Mouse (Mus musculus) kidney, postnatal 36 days (tissue): ENCODE measurements around the gene Tex9.
"Not testable (repeated sequence)": the region's sequence is repeated elsewhere in the genome, so short reads cannot be mapped to it uniquely, and the experiment has no call there.

ENCODE experiments used
- DNase-seq, 2 experiments: peaks; one replicate each; pipeline ENCODE4 v3.0.0; 2021 to 2022; ENCODE audit warnings: mixed read lengths in 2 of 2

Tex9 gene

DNA sequence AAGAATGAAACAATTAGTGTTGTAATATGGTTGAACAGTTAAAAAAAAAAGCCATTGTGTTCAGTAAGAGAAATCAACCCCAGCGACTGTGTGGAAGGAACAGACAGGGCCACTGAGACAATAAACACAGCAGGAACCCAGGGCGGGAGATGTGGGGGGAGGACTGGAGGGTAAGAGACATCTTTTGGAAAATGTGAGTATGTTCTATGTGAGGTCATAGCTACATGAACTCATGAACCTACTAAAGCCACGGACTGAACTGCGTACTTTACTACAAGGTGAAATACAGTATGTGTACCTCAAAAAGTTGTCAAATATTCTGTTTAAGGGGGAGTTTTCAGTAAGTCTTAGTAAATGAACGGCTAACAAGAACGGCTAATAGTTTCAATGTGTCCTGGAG lies 14.7 kb downstream of the Tex9 start:
- DNase-seq: no peak

DNA sequence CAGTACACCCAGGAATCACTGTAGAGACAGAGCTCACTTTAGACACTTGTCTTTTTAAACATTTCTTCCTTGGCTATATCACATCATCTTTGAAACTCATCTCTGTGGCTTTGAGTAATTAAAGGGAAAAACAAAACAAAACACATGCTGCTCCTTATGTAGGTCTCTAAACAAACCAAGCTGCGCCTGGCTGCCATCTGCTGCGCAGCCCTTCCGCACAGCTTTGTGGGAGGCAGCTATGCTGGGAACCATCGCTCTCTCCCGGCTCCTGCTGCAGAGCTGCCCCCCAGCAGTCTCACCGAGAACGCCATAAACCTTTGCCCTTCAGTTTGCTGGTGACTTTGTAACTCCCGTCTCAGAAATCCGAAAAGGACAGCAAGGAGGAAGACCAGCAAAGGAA lies 16.5 kb downstream of the Tex9 start:
- DNase-seq: no peak

DNA sequence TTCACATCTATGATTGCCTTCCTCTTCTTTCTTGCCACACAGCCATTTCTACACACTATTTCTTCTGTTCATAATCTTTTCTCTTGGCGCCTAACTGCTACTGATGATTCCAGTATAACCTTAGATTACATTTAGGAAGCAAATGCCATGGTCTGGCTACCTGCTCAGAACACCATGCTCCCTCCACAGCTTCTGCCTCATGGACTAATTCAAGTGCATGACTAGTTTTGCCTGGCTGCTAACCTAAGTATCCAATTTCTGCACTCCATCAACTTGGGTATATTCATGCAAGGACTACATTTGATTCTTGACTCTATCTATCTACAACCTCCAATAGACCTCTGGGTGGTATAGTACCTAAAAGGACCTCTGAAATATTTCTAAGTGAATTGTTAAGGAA lies 22.2 kb downstream of the Tex9 start:
- DNase-seq: no peak

DNA sequence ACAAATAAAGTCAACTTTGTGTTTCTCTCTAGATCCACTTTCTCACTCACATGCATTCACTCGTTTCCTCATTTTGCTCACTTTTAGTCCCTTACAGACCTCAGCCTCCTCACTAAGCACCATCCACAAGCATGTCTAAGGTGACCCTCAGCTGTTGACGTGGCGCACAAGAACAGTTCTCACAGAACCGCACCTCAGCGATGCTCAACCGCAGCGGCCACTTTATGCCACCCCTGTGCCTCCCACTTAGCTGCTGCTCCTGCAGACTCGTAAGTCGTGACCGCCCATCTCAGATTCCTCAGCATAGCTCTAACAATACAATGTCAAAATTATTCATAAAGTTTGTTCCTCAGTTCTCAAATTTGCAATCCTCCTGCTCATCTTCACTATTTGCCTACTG lies 23.4 kb downstream of the Tex9 start:
- no peak for DNase-seq

DNA sequence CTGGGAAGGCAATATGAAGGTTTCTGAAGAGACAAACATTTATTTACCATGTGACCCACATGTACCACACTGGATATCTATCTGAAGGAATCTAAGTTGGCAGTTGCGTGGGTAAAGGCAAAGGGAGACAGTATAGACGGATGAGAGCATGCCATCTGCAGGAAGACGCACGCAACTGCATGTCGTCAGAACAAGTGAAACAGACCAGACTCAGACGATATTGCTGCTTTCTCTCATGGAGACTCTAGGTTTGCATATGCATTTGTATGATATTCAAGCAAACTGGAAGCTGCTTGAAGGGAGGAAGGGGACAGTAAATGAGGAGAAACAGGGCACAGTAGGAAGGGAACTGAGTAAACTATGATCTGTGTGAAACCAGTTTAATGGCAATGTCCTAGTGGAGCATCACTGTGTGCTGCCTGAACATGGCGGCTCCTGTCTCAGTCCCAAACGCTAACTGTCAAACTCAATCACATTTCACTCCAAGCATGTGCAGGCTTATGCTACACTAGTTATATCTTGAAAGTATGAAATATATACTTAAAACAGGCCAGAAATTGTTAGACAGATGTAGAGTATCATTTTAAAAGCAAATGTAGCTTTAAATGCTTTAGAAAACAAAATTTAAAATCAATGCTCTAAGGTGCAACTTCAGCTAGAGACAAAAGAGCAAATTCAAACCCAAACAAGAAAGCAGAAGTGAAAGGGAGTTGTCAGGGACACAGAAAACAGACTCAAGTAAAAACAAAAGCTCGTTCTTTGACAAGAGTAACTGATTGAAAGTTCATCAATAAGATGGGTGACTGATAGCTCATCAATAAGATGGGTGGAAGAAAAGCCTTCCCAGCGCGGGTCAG lies 24.2 kb downstream of the Tex9 start:
- DNase-seq: peak in 1 of 2 experiments; percentile 41

DNA sequence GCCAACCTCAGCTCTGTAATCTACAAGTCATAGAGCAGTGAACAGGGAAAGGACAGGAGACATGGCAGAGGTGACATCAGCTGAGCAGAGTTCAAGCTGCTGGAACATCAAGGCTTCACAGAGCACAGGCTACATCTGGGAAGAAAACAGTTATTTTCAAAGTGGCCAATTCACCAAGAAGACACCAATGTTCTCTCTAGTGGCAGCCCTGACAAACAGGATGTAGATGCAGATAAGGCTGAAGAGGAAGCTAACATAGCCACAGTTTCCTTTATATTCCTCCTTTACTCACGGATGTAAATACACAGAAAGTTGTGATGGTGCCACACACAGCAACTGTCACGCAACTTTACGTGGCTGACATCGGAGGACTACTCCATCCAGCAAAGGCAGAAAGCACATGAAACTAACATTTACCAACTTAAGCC lies 26.2 kb downstream of the Tex9 start:
- no peak for DNase-seq

DNA sequence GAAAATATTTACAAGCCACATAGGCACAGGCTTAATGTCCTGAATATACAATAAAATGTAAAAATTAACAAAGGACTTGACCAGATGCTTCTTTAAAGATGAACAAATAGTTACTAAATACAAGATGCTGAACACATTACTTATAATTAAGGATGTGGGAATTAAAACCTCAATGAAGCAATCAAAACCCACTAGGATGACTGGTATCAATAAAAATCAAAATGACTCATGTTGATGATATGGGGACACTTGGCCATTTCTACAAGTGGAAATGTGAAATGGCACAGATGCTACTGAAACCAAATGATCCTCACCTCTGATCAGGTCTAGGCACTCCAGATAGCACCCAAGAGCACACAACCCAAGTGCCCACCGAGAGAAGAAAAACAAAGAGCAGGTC lies 27.2 kb downstream of the Tex9 start:
- no peak for DNase-seq

DNA sequence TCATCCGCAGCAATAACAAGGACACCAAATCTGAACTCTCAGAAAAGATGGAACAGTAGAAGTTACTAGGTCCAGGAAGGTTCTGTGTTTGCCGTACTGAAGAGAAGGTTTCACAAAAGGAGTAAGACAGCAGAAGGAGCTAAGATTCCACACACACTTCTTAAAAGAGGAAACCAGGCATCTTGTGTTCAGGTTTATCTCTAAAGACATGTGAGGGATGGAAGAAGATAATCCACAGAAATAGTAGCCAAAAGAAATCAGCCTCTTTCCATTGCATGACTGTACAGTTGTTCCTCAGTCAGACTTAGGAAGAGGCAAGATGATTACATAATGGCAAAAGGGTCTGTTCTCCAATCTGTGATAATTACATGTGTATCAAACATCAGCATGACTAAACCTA lies 29.6 kb downstream of the Tex9 start:
- DNase-seq: no peak

DNA sequence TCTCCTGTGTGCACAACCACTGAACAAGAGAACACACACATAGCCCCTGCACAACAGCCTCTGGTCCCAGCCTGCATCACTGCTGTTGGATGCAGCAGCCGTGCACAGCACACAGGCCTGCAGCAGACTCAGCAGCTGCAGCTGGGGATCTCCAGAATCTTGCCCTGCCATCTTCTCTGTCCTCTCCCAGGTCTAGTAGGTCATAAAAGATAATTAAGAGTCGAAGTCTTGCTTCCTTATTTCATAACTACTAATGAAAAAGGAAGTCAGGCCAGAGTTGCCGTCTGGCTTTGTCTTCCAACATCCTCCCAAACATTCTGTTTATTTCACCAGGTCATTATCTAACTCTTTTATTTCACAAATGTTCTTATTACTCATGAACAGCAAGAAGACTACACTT lies 31.2 kb downstream of the Tex9 start:
- DNase-seq: no peak

DNA sequence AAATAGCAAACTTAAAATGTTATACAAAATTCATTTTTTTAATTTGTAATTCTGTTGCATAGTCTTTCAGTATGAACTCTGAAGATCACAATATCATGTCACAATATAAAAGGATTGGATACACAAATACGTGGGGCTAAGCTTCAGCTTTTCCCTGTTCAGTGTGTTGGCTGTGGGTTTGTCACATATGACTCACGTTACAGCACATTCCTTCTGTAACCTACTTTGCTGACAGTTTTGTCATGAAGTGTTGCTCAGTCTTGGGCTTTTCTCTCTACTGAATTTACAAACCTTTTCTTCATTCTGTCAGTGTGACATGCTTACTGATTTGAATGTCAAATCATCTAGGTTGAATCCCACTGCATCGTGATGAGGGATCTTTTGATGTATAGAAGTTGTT lies 32.3 kb downstream of the Tex9 start:
- no peak for DNase-seq

DNA sequence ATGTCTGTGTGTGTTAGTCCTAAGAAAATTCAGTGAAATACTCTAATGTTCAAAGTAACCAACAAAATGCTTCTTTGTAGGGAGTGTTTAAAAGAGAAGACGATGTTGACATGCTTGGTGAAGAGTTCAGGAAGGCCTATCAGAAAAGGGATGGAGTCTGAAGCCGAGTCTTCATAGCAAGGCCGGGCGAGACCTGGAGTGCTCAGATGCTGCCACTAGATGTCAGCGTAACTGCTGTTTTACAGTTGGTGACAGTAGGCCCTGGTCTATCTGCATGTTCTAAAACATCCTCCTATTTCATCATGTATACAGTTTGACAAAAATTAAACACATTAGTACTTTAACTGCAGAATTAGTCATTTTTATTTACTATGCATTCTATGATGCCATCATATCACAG lies 33.8 kb downstream of the Tex9 start:
- DNase-seq: peak; percentile 62 to 82

DNA sequence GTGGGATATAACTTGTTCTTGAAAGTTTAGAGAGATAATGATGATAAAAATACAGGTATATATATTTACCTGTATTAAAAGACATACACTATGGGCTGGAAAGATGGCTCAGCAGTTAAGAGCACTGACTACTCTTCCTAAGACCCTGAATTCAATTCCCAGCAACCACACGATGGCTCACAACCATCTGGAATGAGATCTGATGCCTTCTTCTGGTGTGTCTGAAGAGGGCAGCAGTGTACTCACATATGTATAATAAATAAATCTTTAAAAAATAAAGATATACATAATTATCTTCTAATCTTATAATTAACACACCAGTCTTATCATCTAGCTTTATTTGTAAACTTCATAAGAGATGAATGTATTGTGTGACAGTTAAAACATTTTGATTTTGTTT lies 35.6 kb downstream of the Tex9 start:
- DNase-seq: no peak

DNA sequence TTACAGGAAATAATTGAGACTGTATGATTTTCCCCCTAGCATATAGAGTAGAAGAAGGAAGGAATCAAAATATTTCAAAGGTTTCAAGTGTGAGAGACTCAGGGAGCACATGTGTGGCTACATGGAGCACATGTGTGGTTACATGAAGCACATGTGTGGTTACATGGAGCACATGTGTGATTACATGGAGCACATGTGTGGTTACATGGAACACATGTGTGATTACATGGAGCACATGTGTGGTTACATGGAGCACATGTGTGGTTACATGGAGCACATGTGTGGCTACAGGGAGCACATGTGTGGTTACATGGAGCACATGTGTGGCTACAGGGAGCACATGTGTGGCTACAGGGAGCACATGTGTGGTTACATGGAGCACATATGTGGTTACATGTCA lies 37.7 kb downstream of the Tex9 start:
- DNase-seq: not testable (repeated sequence)

DNA sequence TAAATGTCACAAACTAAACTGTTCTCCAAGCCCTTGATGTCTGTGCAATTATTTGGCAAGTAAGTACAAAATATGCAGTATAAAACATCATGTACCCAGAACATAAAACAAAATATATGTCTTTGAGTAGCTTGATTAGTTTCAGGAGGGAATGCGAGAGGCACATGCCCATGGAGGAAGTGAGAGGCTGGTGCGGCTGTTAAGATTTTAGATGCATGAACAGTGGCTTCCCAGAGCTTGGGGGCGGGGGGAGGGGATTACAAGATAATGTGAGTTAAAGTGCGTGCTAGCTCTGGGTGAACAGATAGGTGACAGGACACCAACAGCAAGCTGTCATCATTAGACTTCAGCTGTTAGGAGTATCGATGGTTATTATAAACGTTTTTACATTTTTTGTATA lies 40.9 kb downstream of the Tex9 start:
- no peak for DNase-seq

DNA sequence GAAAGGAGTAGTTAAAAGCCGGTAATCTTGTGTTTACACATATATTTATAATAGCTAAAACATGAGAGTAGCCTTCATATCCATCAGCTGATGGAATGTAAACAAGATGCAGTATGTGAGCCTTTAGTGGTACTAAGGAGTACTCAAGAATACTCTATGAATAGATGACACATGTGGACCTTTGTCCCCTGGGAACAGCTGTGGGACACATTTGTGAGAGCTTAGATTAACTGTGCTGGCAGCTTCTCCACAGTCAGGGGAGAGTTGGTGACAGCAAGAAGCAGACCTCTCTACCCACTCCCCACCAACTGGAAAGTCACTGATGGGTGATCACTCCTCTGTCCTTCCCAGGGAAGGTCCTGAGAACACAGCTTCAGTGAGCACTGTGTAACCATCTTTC lies 41.6 kb downstream of the Tex9 start:
- no peak for DNase-seq

DNA sequence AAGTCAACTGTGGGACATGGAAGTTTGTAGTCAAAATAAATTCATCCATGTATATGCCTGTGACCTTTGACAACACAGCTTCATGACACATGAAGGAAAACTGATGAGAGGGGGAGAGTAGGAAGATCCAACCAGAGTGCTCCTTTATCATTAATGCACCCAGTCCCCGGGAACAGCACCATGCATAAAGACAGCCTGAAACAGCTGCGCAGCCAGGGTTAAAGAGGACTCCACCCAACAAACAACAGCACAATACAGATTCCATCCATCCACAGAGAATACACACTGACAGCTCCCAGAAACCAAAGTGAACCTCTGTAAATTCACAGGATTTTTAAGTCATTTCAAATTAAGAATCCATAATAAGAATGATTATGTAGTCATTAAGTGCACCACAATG lies 42.2 kb downstream of the Tex9 start:
- no peak for DNase-seq

DNA sequence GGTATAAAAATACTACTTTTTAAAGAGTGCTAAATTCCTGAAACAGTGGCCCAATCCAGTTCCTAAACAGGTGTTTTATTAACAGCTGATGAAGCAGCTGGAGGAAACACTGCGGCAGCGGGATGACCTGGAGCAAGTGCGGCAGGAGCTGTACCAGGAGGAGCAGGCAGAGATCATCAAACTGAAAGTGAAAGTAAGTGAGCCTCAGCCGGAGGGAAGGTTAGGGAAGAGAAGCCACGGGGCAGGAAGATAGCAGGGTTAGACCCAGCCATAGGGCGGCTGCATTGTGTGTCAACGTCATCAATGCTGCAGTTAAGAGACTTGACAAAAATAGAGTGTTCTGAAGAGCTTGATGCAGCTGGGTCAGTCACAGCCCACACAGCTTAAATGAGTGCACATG lies 42.6 kb downstream of the Tex9 start:
- peak; percentile 19 to 24 for DNase-seq

DNA sequence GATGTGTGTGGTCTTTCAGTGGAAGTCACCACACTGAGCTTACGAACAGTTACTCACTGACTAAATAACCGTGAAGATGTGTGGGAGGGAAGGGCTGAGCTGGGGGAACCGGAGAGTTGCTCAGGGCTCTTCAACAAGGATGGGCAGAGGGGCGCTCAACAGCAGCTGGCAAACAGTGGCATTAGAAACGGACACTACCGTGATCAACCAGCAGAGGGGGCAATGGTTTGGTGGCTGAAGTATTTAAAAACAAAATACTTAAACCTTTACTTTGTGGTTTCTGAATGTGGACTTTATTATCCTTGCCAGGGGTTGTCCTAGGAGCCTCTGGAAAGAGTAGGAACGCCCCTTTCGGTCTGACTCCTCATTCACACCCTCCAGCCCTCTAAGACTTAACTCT lies 44.0 kb downstream of the Tex9 start:
- peak; percentile 45 to 84 for DNase-seq

DNA sequence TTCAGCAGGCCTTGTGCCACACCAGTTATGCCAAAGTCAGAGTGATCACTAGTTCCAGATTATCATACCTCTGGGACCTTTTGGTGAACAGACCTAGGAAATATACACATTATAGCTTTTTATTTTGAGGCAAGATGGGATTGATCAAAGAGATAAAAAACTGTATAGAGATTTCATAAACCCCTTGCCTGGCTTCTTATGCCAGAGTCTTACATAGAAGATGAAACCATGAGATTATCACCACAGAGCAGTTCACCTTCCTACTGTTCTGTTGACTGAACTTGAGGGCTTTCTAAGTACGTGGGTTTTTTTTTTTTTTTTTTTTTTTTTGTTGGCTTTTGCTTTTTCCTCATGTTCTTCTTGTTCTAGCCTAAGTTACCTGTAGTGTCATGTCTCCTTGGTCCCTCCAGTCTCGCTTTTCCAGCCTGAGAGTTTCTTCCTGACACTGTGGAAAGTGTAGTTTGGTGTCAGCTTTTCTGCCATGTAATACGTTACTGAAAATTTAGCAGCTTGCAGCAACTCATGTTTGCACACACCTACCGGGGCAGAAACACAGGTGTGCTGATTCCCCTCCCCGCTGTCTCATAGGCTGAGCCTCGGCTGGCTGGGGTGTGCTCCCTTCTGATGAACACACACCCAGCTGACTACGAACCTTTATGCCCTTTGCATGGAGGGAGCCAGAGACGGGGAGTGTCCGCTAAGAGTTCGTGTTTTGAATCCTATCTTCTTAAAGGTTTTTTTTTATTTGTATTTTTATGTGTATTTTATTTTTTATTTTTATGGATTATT lies 49.9 kb downstream of the Tex9 start:
- no peak for DNase-seq

DNA sequence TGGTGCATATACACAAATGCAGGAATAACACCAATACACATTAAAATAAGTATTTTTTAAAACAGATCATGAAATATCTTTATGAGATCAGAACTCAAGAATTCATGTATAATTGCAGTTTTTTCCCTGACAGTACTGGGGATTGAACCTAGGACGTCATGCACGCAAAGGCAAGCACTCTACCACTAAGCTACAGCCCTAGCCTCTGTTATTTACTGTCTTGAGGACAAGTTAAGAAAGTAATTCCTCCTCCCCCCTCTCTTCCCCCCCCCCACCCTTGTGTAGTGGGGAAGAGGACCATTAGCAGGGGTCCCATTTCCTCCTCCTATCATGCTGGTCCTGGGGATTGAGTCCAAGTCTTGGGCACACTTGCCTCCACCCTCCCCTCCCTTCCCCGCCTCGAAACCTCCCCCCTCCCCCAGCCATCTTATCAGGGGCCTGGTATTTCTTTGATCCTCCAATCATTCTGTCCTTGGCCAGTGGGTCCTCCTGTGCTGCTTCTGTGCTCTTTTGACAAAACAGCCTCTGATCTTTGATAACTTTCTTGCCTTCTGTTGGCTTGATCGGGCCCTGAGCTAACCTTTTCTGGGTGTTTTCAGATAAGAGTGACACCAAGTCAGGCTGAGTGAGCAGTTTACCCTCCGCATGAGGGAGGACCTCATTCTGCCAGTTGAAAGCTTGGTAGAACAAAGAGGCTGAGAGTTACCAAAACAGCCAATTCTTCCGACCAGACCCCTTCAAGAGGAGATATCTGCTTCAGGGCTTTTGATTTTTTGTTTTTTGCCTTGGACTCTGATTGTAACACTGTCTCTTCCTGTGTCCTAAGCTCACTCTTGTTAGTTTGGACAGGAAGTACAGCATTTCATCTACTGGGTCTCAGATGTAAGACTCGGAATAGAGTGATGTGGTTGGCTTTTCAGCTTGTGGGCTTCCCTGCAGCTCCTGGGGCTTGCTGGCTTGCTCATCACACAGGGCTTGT lies 50.8 kb downstream of the Tex9 start:
- DNase-seq: no peak

DNA sequence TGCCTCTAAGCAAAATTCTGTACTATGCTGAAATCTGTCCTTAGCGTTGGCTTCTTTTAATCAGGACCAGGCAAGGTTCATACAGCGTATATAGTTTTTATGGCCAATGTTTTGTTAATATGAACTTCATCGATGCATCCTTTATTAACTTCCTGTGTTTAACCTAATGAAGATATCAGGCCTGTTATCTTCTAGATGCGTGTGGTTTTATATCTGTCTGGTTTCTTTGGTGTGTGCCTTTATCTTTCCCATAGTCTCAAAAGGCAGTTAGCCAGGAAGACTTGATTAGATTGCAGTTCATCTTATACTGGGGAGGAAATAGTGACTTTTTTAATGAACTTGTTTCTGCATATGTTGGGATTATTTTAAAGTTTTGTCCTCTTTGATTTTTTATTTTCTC lies 51.7 kb downstream of the Tex9 start:
- no peak for DNase-seq

DNA sequence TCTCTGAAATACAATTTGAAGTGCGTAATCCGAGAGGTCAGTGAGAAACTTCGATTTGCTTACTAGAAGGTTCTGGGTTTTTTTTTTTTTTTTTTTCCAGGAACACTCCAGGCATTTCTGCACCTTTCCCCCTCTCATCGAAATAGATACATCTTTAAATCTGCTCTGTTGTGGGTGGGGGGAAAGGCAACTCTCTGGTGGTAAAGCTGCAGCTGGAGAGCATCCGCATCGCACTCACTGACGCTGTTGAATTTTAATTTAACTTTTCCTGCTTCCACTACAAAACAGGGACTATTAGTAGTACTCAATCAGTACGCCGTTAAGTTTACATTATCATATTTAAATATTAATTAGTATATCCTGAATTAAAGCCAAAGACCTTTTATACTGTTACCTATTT lies 53.3 kb downstream of the Tex9 start:
- no peak for DNase-seq
